Mouse (Mus musculus): ENCODE data around the gene Gm21972.

GRCm38 (mm10) chr1:86152618-86153017 lies 19.2 kb downstream of the Gm21972 start:
- no peak for TF ChIP-seq TAL1 (IDR thresholded peaks at IDR 0.05; ENCODE audit: low read length)
- no peak for TF ChIP-seq GATA1 (IDR thresholded peaks at IDR 0.05; ENCODE audit: low read length)
